Mouse (Mus musculus) kidney, adult 2 months (tissue): ENCODE results near the gene Ccdc42. TPM values are rescaled to one million over a fixed set of nuclear protein-coding genes. Genes with fewer than 3 reads are reported as not detected.

Source experiments
- DNase-seq: peaks from one replicate; pipeline ENCODE4 v3.0.0; 2021
- H3K27ac ChIP-seq: fragments of 200-500 bp; 2 replicates; pipeline ENCODE4 v1.5.1; 2012; ENCODE audit warnings: low read depth, low read length, control low read depth, inconsistent platforms; ENCODE audit not compliant: insufficient read depth
- H3K27me3 ChIP-seq: fragments of 200-500 bp; replicated peaks from 2 replicates; pipeline ENCODE4 v1.6.1; 2012; ENCODE audit warnings: mild to moderate bottlenecking, moderate library complexity, low read length, inconsistent platforms; ENCODE audit not compliant: control insufficient read depth, insufficient read depth
- H3K36me3 ChIP-seq: fragments of 200-500 bp; 2 replicates; pipeline ENCODE4 v1.6.1; 2012; ENCODE audit warnings: mild to moderate bottlenecking, moderate library complexity, low read length, inconsistent platforms; ENCODE audit not compliant: control insufficient read depth, insufficient read depth
- H3K4me1 ChIP-seq: fragments of 200-500 bp; 2 replicates; pipeline ENCODE4 v1.6.1; 2011; ENCODE audit warnings: low read length; ENCODE audit not compliant: control insufficient read depth, insufficient read depth
- H3K4me3 ChIP-seq: fragments of 200-500 bp; 2 replicates; pipeline ENCODE4 v1.5.1; 2011; ENCODE audit warnings: mild to moderate bottlenecking, low read depth, low read length, control low read depth; ENCODE audit not compliant: insufficient read depth
- CTCF ChIP-seq: fragments of 200-500 bp; conservative IDR thresholded peaks from 2 replicates; pipeline ENCODE4 v1.5.1; 2011; ENCODE audit warnings: low read depth, mild to moderate bottlenecking, control low read depth, low read length, moderate library complexity, mixed read lengths; ENCODE audit not compliant: insufficient read depth, insufficient read length
- POLR2A ChIP-seq: fragments of 200-500 bp; IDR thresholded peaks from one replicate; pipeline ENCODE4 v1.6.1; 2011; ENCODE audit warnings: low read depth, low read length, control low read depth
- WGBS: fragments of 180-500 bp; shearing (Covaris S2); methylation state at CpG from one replicate; pipeline ENCODE4 v1.1.7; 2018; 5-methylcytosine and 5-hydroxymethylcytosine counted together
- polyA plus RNA-seq: library from polyadenylated mRNA; depleted of rRNA; stranded (reverse); fragments of >200 nt; gene quantifications from 2 replicates; pipeline ENCODE4 v1.2.3, GENCODE M21; 2012

Gene Ccdc42
- polyA plus RNA-seq, 1 experiment: not detected

DNA sequence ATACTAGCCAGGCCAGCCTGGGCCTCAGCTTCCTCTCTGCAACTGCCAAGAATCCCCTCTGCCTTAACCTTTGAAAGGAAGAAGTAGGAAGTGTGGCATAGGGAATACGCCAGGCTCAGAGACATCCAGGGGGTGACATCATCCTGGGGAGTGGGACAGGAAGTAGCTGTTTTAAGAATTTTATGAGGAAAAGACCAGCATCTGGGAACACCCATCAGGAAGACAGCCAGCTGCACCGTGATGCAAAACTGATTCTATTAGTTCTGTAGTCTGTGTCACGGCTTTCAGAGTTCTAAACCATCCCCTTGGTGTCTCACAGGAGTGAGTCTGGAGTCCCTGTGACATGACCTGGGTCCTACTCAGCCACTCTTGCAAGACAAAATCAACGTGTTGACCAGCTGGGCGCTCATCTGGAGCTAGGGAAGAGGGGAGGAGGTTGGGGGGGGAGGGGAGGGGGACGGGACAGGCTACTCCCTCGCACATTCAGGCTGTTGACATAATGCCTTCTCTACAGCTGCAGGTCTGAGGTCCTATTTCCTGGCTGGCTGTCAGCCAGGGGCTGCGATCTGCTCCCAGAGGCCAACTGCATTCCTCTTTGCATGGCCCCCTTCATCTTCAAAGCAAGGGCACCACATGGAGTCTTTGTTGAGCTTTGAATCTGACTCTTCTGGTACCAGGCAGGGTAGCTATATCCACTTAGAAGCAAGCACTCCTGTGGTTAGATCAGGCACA is 15.5 kb downstream of the Ccdc42 start:
- H3K27ac ChIP-seq: no peak overlapping the region
- WGBS: 23% methylated on average over 8 of the region's 8 CpGs
- H3K4me1 ChIP-seq: peaks cover 11% of the 10 kb centered on the region; the same call in 1 of the 2 replicates
- H3K4me3 ChIP-seq: no peak overlapping the region
- H3K36me3 ChIP-seq: no peaks in the 10 kb centered on the region
- TF ChIP-seq CTCF (no peak), POLR2A (no peak)
- no peak for DNase-seq
- no peaks in the 10 kb centered on the region for H3K27me3 ChIP-seq

DNA sequence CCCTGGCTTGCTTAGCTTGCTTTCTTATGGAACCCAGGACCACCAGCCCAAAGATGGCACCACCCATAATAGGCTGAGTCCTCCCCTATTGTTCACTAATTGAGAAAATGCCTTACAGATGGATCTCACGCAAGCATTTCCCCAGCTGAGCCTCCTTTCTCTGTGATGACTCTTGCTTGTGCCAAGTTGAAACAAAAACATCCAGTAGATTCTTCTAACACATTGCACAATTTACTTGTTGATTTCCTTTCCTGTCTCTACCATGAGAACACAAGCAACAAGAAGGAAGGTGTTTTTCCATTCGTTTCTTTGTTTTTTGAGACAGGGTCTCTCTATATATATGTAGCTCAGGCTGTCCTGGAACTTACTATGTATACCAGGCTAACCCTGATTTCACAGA is 20.2 kb downstream of the Ccdc42 start:
- no peak for DNase-seq
- Histone ChIP-seq H3K27ac (no peak overlapping the region), H3K4me1 (0 out of 2 replicates have a peak, but pooled peaks cover 5% of the 10 kb centered on the region), H3K36me3 (no peaks in the 10 kb centered on the region), H3K4me3 (no peak overlapping the region), H3K27me3 (no peaks in the 10 kb centered on the region)
- no peak for TF ChIP-seq CTCF
- no peak for TF ChIP-seq POLR2A
- WGBS: 90% methylated on average over 2 of the region's 2 CpGs

DNA sequence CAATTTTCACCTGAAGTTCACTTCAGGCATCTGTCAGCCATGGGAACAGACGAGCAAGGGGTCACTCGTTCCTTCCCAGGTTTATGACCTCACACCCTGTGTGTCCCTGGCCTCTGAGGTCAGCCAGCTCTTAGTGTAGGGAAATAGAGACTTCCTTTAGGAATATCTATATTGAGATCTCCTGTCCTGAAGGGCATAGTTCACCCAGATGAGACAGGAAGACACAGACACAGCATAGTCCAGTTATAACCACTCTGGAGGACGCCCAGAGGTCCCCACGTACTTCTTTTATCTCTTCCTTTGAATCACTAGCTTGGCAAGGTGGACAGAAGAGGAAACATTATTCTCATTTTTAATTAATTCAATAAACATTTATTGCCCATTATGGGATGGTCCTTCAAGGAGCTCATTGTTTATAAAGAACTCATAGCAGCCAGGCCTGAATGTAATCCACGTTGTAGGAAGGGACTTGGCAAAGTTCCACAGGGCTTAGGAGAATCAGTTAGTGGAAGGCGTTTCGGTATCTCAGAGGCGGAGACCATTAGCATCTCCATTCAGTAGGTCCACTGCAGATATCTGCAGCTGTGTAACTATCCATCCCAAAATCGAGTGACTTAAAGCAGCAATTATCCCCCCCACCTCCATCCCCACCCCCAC is 23.2 kb downstream of the Ccdc42 start:
- WGBS: 58% methylated on average over 9 of the region's 9 CpGs
- H3K27ac ChIP-seq: no peak overlapping the region
- DNase-seq: peak; percentile 33
- TF ChIP-seq POLR2A (no peak), CTCF (no peak)
- H3K36me3 ChIP-seq: no peaks in the 10 kb centered on the region
- H3K4me1 ChIP-seq: no peaks in the 10 kb centered on the region
- H3K4me3 ChIP-seq: no peak overlapping the region
- H3K27me3 ChIP-seq: no peaks in the 10 kb centered on the region

DNA sequence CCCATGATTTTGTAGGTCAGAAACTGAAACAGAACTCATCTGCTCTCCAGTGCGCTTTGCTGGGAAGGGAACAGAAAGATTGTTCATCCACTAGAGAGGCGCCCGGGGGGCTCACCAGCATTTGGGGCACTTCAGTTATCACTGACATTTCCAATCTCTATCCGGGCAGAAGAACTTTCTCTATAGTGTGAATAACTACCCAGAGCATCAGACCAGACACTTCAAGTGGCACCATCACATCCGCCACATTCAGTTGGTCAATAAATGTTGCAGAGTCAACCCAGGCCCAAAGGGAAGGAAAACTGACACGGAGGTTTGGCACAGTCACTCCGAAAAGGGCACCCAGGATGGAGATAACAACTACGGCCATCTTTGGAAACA is 23.7 kb downstream of the Ccdc42 start:
- no peak overlapping the region for H3K27ac ChIP-seq
- H3K27me3 ChIP-seq: no peaks in the 10 kb centered on the region
- H3K4me1 ChIP-seq: no peaks in the 10 kb centered on the region
- no peaks in the 10 kb centered on the region for H3K36me3 ChIP-seq
- no peak overlapping the region for H3K4me3 ChIP-seq
- TF ChIP-seq POLR2A: no peak
- TF ChIP-seq CTCF: no peak
- WGBS: 87% methylated on average over 8 of the region's 8 CpGs
- no peak for DNase-seq

DNA sequence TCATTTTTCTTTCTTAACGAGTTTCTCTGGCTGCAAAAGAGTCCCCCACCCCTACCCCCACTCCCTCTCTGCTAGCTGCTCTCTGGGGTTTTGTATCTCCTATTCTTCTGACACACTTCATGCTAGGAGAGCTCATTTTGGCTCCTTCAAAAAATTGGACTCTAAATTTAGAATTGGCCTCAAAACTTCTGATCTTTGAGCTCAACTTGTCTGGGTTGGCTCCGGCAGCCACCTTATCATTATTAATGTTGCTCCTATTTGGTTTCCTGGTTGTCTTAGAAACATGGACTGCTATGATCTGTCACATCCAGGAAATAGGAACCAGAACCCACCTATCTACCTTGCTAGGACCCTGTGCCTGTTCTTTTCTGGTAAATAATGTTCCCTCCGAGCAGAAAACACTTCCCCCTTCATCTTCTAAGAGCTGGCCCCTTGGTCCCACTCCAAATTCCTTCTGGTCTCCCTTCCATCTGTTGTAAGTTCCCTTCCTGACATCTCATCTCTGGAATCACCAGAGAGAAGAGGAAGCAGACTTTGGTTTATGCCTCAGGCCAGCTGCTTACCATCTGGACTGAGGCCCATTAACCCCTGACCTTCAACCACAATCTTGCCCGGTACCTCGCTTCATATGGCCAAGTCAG is 26.4 kb downstream of the Ccdc42 start:
- no peaks in the 10 kb centered on the region for H3K27me3 ChIP-seq
- no peaks in the 10 kb centered on the region for H3K4me1 ChIP-seq
- WGBS: 40% methylated on average over 5 of the region's 5 CpGs
- H3K4me3 ChIP-seq: no peak overlapping the region
- no peak overlapping the region for H3K27ac ChIP-seq
- TF ChIP-seq CTCF: no peak
- TF ChIP-seq POLR2A: no peak
- DNase-seq: peak; percentile 22
- H3K36me3 ChIP-seq: no peaks in the 10 kb centered on the region

DNA sequence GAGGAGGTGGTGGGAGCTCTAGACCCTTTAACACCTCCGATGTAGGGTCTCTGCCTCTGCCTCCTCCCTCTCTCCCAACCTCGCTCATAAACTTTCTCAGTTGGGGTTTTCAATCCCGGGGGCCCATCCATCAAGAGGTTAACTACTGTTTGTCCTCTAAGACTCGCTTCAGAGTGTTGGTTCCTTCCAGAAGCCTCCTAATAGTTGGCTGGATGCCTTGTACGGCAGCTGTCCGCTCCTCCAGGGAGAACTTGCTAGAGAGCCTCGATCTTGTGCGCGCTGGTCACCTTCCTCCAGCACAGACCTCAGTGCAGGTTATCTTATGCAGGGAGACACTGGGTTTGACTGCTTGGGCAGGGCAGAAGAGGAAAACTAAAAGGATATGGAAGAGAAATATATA is 35.9 kb downstream of the Ccdc42 start:
- no peak overlapping the region for H3K27ac ChIP-seq
- no peak overlapping the region for H3K4me3 ChIP-seq
- TF ChIP-seq CTCF (no peak), POLR2A (no peak)
- H3K4me1 ChIP-seq: no peaks in the 10 kb centered on the region
- no peaks in the 10 kb centered on the region for H3K36me3 ChIP-seq
- H3K27me3 ChIP-seq: no peaks in the 10 kb centered on the region
- no peak for DNase-seq
- 62% methylated on average over 9 of the region's 9 CpGs for WGBS
